Mouse (Mus musculus): ENCODE measurements around the gene Slc38a3. TPM values are rescaled to one million over a fixed set of nuclear protein-coding genes. Genes with fewer than 3 reads are reported as not detected.

Gene Slc38a3
- total and polyA plus RNA-seq, 2 experiments from 2014 or later: 38.7 to 60.9 TPM

- Histone ChIP-seq H3K27me3 (ENCODE audit: insufficient read depth, low read length) (no peaks in the 10 kb centered on the region), H3K36me3 (ENCODE audit: insufficient read depth) (peaks cover 39% of the 10 kb centered on the region), H3K27ac (ENCODE audit: low read depth, low read length) (no peak overlapping the region), H3K9ac (no peak overlapping the region), H3K4me2 (ENCODE audit: low read depth) (no peak overlapping the region), H3K9me3 (ENCODE audit: low read length) (no peaks in the 10 kb centered on the region), H3K4me1 (ENCODE audit: insufficient read depth) (no peaks in the 10 kb centered on the region), H3K4me3 (ENCODE audit: low read depth, low read length) (no peak overlapping the region)
- DNase-seq (no peak), ATAC-seq (no peak)
- no peak for TF ChIP-seq CTCF (IDR thresholded peaks at IDR 0.05; ENCODE audit: low read depth)
Measured at GRCm38 (mm10) chr9:107620954-107621353, 48.4 kb downstream of the Slc38a3 start.

DNA sequence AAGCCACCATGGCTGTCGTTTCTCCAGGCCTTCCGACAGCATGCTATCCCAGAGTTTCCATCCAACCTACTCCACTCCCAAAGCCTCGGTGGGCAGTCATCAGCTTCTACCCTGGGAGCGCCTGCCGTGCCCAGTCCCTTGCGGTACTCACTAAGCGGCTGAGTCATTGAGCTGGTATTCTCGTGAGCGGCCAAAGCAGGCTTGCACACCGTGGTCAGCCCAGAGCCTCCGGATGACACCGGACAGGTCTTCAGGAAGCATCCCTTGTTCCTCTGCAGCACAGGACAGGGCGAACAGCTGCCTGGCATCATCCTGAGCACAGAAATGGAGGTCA, 49.8 kb downstream of the Slc38a3 start:
- no peak overlapping the region for H3K4me3 ChIP-seq (ENCODE audit: low read depth, low read length)
- H3K9ac ChIP-seq: no peak overlapping the region
- TF ChIP-seq CTCF (IDR thresholded peaks at IDR 0.05; ENCODE audit: low read depth): no peak
- no peaks in the 10 kb centered on the region for H3K9me3 ChIP-seq (ENCODE audit: low read length)
- DNase-seq: no peak
- peaks cover 53% of the 10 kb centered on the region for H3K36me3 ChIP-seq (ENCODE audit: insufficient read depth)
- WGBS: 75% methylated on average over 13 of the region's 13 CpGs
- no peak overlapping the region for H3K4me2 ChIP-seq (ENCODE audit: low read depth)
- no peaks in the 10 kb centered on the region for H3K27me3 ChIP-seq (ENCODE audit: insufficient read depth, low read length)
- H3K27ac ChIP-seq (ENCODE audit: low read depth, low read length): no peak overlapping the region
- H3K4me1 ChIP-seq (ENCODE audit: insufficient read depth): no peaks in the 10 kb centered on the region
- no peak for ATAC-seq

DNA sequence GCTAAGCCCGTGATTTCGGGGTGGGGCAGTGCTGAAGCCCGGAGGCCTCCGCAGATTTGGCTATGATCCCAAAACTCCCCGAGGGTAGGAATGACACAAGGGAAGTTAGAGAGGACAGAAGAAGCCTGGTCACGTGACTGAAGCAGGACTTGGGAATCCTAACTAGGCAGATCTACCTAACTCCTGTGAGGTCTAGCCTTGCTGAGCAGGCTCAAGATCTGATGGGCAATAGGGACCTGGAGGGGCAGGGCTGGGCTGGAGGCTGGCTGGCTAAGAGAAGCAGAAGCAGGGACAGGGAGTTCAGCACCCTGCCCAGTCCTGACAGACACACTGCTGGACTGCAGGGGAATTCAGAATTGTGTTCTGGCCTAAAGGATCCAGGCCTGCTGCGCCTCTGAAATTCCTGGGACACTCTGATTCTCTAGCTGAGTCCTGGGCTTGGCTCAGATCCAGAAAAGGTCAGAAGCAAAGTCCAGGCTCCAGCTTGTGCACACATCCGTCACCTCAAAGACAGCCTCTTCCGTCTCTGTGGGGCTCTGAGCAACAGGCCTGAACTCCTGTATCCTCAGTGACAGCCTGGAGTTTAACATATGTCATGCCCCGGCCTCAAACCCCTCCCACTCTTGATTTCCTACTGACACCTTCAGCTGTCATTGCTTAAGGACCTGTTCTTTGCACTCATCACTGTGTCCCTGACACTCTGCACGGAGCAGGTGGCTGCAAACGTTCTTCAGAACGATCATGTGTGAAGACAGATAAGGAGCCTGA, 50.4 kb downstream of the Slc38a3 start:
- Histone ChIP-seq H3K4me3 (ENCODE audit: low read depth, low read length) (no peak overlapping the region), H3K36me3 (ENCODE audit: insufficient read depth) (peaks cover 58% of the 10 kb centered on the region), H3K9me3 (ENCODE audit: low read length) (no peaks in the 10 kb centered on the region), H3K27me3 (ENCODE audit: insufficient read depth, low read length) (no peaks in the 10 kb centered on the region), H3K27ac (ENCODE audit: low read depth, low read length) (0 out of 2 replicates have a peak overlapping the region, but pooled peaks have one; percentile 15), H3K4me2 (ENCODE audit: low read depth) (no peak overlapping the region), H3K9ac (no peak overlapping the region), H3K4me1 (ENCODE audit: insufficient read depth) (no peaks in the 10 kb centered on the region)
- DNase-seq (no peak), ATAC-seq (0 out of 2 replicates have a peak, but pooled peaks have one; percentile 14)
- 38% methylated on average over 13 of the region's 13 CpGs for WGBS
- no peak for TF ChIP-seq CTCF (IDR thresholded peaks at IDR 0.05; ENCODE audit: low read depth)

DNA sequence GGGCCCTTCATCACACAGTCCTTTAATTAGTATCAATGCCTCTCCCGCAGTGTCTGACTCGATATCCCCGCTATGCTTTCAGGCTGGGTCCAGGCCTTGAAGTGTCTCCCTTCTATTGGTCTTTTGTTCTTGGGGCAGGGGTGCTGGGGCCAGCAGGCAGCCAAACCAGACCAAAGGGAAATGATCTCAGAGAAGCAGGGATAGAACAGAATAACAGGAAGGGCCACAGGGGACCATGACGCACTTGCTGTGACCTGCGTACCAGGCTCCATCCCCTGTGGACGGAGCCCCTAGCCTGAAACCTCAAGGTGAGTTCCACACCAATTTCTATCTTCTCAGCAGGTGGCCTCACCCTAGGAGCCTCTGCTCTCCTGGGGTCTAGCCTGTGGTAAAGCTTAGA, 51.2 kb downstream of the Slc38a3 start:
- Histone ChIP-seq H3K4me1 (ENCODE audit: insufficient read depth) (no peaks in the 10 kb centered on the region), H3K36me3 (ENCODE audit: insufficient read depth) (peaks cover 61% of the 10 kb centered on the region), H3K27ac (ENCODE audit: low read depth, low read length) (no peak overlapping the region), H3K27me3 (ENCODE audit: insufficient read depth, low read length) (no peaks in the 10 kb centered on the region), H3K9me3 (ENCODE audit: low read length) (no peaks in the 10 kb centered on the region), H3K4me3 (ENCODE audit: low read depth, low read length) (no peak overlapping the region), H3K9ac (no peak overlapping the region), H3K4me2 (ENCODE audit: low read depth) (no peak overlapping the region)
- ATAC-seq (no peak), DNase-seq (no peak)
- 77% methylated on average over 6 of the region's 6 CpGs for WGBS
- TF ChIP-seq CTCF (IDR thresholded peaks at IDR 0.05; ENCODE audit: low read depth): no peak

DNA sequence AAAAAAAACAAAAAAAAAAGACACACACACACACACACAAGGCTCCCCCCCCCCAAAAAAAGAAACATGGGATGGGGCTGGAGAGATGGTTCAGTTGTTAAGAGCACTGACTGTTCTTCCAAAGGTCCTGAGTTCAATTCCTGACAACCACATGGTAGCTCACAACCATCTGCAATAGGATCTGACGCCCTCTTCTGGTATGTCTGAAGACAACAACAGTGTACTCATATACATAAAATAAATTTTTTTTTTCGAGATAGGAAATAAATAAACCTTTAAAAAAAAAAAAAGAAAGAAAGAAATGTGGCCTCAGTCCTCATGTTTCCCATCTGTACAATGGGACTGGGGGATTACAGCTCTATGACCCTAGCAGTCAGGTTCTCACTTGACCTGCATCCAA, 51.9 kb downstream of the Slc38a3 start:
- Histone ChIP-seq H3K9me3 (ENCODE audit: low read length) (no peaks in the 10 kb centered on the region), H3K27me3 (ENCODE audit: insufficient read depth, low read length) (no peaks in the 10 kb centered on the region), H3K36me3 (ENCODE audit: insufficient read depth) (peaks cover 61% of the 10 kb centered on the region), H3K4me3 (ENCODE audit: low read depth, low read length) (no peak overlapping the region), H3K4me2 (ENCODE audit: low read depth) (no peak overlapping the region), H3K9ac (no peak overlapping the region), H3K27ac (ENCODE audit: low read depth, low read length) (no peak overlapping the region), H3K4me1 (ENCODE audit: insufficient read depth) (no peaks in the 10 kb centered on the region)
- DNase-seq: no peak
- peak; percentile 35 for TF ChIP-seq CTCF (IDR thresholded peaks at IDR 0.05; ENCODE audit: low read depth)
- 80% methylated on average over 2 of the region's 2 CpGs for WGBS
- ATAC-seq: no peak

GRCm38 (mm10) chr9:107615035-107615434, 54.3 kb downstream of the Slc38a3 start:
- WGBS: 69% methylated on average over 4 of the region's 4 CpGs
- no peak for TF ChIP-seq CTCF (IDR thresholded peaks at IDR 0.05; ENCODE audit: low read depth)
- Histone ChIP-seq H3K27me3 (ENCODE audit: insufficient read depth, low read length) (no peaks in the 10 kb centered on the region), H3K9ac (no peak overlapping the region), H3K36me3 (ENCODE audit: insufficient read depth) (peaks cover 59% of the 10 kb centered on the region), H3K9me3 (ENCODE audit: low read length) (no peaks in the 10 kb centered on the region), H3K4me1 (ENCODE audit: insufficient read depth) (0 out of 2 replicates have a peak, but pooled peaks cover 10% of the 10 kb centered on the region), H3K4me3 (ENCODE audit: low read depth, low read length) (no peak overlapping the region), H3K4me2 (ENCODE audit: low read depth) (no peak overlapping the region), H3K27ac (ENCODE audit: low read depth, low read length) (0 out of 2 replicates have a peak overlapping the region, but pooled peaks have one; percentile 9)
- DNase-seq (no peak), ATAC-seq (no peak)

GRCm38 (mm10) chr9:107612945-107613569, 56.3 kb downstream of the Slc38a3 start:
- peak overlapping the region; percentile 62 for H3K4me2 ChIP-seq (ENCODE audit: low read depth)
- ATAC-seq: peak; percentile 32; the same call in 1 of the 2 replicates
- H3K27me3 ChIP-seq (ENCODE audit: insufficient read depth, low read length): no peaks in the 10 kb centered on the region
- WGBS: 11% methylated on average over 12 of the region's 12 CpGs
- peak; percentile 78 for DNase-seq
- peak; percentile 38 for TF ChIP-seq CTCF (IDR thresholded peaks at IDR 0.05; ENCODE audit: low read depth)
- H3K9ac ChIP-seq: peak overlapping the region; percentile 72
- peaks cover 39% of the 10 kb centered on the region for H3K36me3 ChIP-seq (ENCODE audit: insufficient read depth)
- H3K4me1 ChIP-seq (ENCODE audit: insufficient read depth): 0 out of 2 replicates have a peak, but pooled peaks cover 10% of the 10 kb centered on the region
- peak overlapping the region; percentile 33 for H3K4me3 ChIP-seq (ENCODE audit: low read depth, low read length)
- no peaks in the 10 kb centered on the region for H3K9me3 ChIP-seq (ENCODE audit: low read length)
- peak overlapping the region; percentile 97 for H3K27ac ChIP-seq (ENCODE audit: low read depth, low read length)
